Mouse (Mus musculus) urinary bladder, postnatal 10 days (tissue): ENCODE results near the gene Cped1.
"Not testable (repeated sequence)": the region's sequence is repeated elsewhere in the genome, so short reads cannot be mapped to it uniquely, and the experiment has no call there.

Experiments
- DNase-seq: peaks from one replicate; pipeline ENCODE4 v3.0.0; 2022; ENCODE audit warnings: low spot score

The Cped1 gene

GRCm38 (mm10) chr6:22086056-22086455 is 100.3 kb downstream of the Cped1 start:
- no peak for DNase-seq

GRCm38 (mm10) chr6:22088346-22089064 is 102.8 kb downstream of the Cped1 start:
- DNase-seq, result no peak

GRCm38 (mm10) chr6:22091773-22092172 is 106.1 kb downstream of the Cped1 start:
- DNase-seq, result no peak

GRCm38 (mm10) chr6:22093792-22094191 is 108.1 kb downstream of the Cped1 start:
- no peak for DNase-seq

GRCm38 (mm10) chr6:22097709-22098108 is 112.0 kb downstream of the Cped1 start:
- no peak for DNase-seq

- DNase-seq, result no peak
Observed at GRCm38 (mm10) chr6:22099832-22100231, 114.1 kb downstream of the Cped1 start.

GRCm38 (mm10) chr6:22101939-22102338 is 116.2 kb downstream of the Cped1 start:
- no peak for DNase-seq

- no peak for DNase-seq
Observed at GRCm38 (mm10) chr6:22102752-22103151, 117.0 kb downstream of the Cped1 start.

- no peak for DNase-seq
Observed at GRCm38 (mm10) chr6:22103713-22104112, 118.0 kb downstream of the Cped1 start.

GRCm38 (mm10) chr6:22104211-22104610 is 118.5 kb downstream of the Cped1 start:
- no peak for DNase-seq

GRCm38 (mm10) chr6:22114079-22114478 is 128.4 kb downstream of the Cped1 start:
- no peak for DNase-seq

GRCm38 (mm10) chr6:22116679-22117078 is 131.0 kb downstream of the Cped1 start:
- DNase-seq, result no peak

GRCm38 (mm10) chr6:22122080-22122479 is 136.4 kb downstream of the Cped1 start:
- DNase-seq, result no peak

GRCm38 (mm10) chr6:22122693-22123092 is 137.0 kb downstream of the Cped1 start:
- DNase-seq, result no peak

GRCm38 (mm10) chr6:22123332-22123731 is 137.6 kb downstream of the Cped1 start:
- no peak for DNase-seq

- DNase-seq, result not testable (repeated sequence)
Observed at GRCm38 (mm10) chr6:22124575-22125330, 139.0 kb downstream of the Cped1 start.

GRCm38 (mm10) chr6:22135038-22135631 is 149.4 kb downstream of the Cped1 start:
- DNase-seq, result no peak

GRCm38 (mm10) chr6:22136805-22137204 is 151.1 kb downstream of the Cped1 start:
- no peak for DNase-seq

- DNase-seq, result no peak
Observed at GRCm38 (mm10) chr6:22140786-22141185, 155.1 kb downstream of the Cped1 start.

- no peak for DNase-seq
Observed at GRCm38 (mm10) chr6:22147236-22147635, 161.5 kb downstream of the Cped1 start.

- DNase-seq, result no peak
Observed at GRCm38 (mm10) chr6:22148511-22148910, 162.8 kb downstream of the Cped1 start.

- DNase-seq, result no peak
Observed at GRCm38 (mm10) chr6:22157461-22157860, 171.7 kb downstream of the Cped1 start.

GRCm38 (mm10) chr6:22161944-22162343 is 176.2 kb downstream of the Cped1 start:
- DNase-seq, result no peak
